Mouse (Mus musculus) intestine, embryonic 15.5 days (tissue): ENCODE results near the gene Lonrf2. TPM values are rescaled to one million over a fixed set of nuclear protein-coding genes. Genes with fewer than 3 reads are reported as not detected.
A peak's percentile ranks its signal among the peaks of the same experiment; 100 is the strongest.

Experiments used
- ATAC-seq: fragments of 200-750 bp; cut with Nextera tagmentation; 2 replicates; pipeline ENCODE4 v1.8.0; 2017; ENCODE audit warnings: moderate TSS enrichment, moderate library complexity
- H3K27ac ChIP-seq: fragments of 300-500 bp; sonication (generic); 2 replicates; pipeline ENCODE4 v1.5.1; 2015; ENCODE audit warnings: mild to moderate bottlenecking, inconsistent platforms
- H3K27me3 ChIP-seq: fragments of 300-500 bp; sonication (generic); replicated peaks from 2 replicates; pipeline ENCODE4 v1.6.1; 2015; ENCODE audit warnings: inconsistent platforms
- H3K36me3 ChIP-seq: fragments of 300-500 bp; sonication (generic); 2 replicates; pipeline ENCODE4 v1.6.1; 2015; ENCODE audit warnings: inconsistent platforms
- H3K4me1 ChIP-seq: fragments of 300-500 bp; sonication (generic); replicated peaks from 2 replicates; pipeline ENCODE4 v1.6.1; 2015; ENCODE audit warnings: inconsistent platforms
- H3K4me2 ChIP-seq: fragments of 300-500 bp; sonication (generic); replicated peaks from 2 replicates; pipeline ENCODE4 v1.6.1; 2015; ENCODE audit warnings: mild to moderate bottlenecking, inconsistent platforms
- H3K4me3 ChIP-seq: fragments of 300-500 bp; sonication (generic); replicated peaks from 2 replicates; pipeline ENCODE4 v1.5.1; 2015; ENCODE audit warnings: inconsistent platforms
- H3K9ac ChIP-seq: fragments of 300-500 bp; sonication (generic); 2 replicates; pipeline ENCODE4 v1.6.1; 2015; ENCODE audit warnings: inconsistent platforms
- H3K9me3 ChIP-seq: fragments of 300-500 bp; sonication (generic); 2 replicates; pipeline ENCODE4 v1.6.1; 2016; ENCODE audit warnings: inconsistent platforms
- WGBS: fragments of 180-500 bp; shearing (Covaris S2); methylation state at CpG from one replicate; pipeline ENCODE4 v1.1.7; 2015; 5-methylcytosine and 5-hydroxymethylcytosine counted together
- polyA plus RNA-seq: library from polyadenylated mRNA; unstranded; fragments of >200 nt; fragmentation: Nextera tagmentation; extraction: Ambion mirVana; gene quantifications from 2 replicates; pipeline ENCODE4 v1.2.1, GENCODE M21; 2015

Lonrf2 gene
- polyA plus RNA-seq, 1 experiment from 2014 or later, result 1.1 TPM

GRCm38 (mm10) chr1:38860867-38861524, 24.5 kb upstream of the Lonrf2 start:
- H3K4me2 ChIP-seq, result no peak overlapping the region
- no peaks in the 10 kb centered on the region for H3K4me1 ChIP-seq
- no peak overlapping the region for H3K4me3 ChIP-seq
- no peak for ATAC-seq
- no peaks in the 10 kb centered on the region for H3K9me3 ChIP-seq
- H3K27ac ChIP-seq, result no peak overlapping the region
- H3K36me3 ChIP-seq, result no peaks in the 10 kb centered on the region
- WGBS, result 82% methylated on average over 9 of the region's 9 CpGs
- H3K9ac ChIP-seq, result no peak overlapping the region
- no peaks in the 10 kb centered on the region for H3K27me3 ChIP-seq

GRCm38 (mm10) chr1:38860207-38860606, 23.7 kb upstream of the Lonrf2 start:
- 74% methylated on average over 5 of the region's 5 CpGs for WGBS
- Histone ChIP-seq H3K4me2 (no peak overlapping the region), H3K9ac (no peak overlapping the region), H3K4me3 (no peak overlapping the region), H3K9me3 (no peaks in the 10 kb centered on the region), H3K36me3 (no peaks in the 10 kb centered on the region), H3K27me3 (no peaks in the 10 kb centered on the region), H3K27ac (no peak overlapping the region), H3K4me1 (no peaks in the 10 kb centered on the region)
- ATAC-seq, result no peak

- no peak overlapping the region for H3K9ac ChIP-seq
- no peaks in the 10 kb centered on the region for H3K36me3 ChIP-seq
- no peaks in the 10 kb centered on the region for H3K9me3 ChIP-seq
- ATAC-seq, result no peak
- no peak overlapping the region for H3K27ac ChIP-seq
- no peaks in the 10 kb centered on the region for H3K27me3 ChIP-seq
- H3K4me2 ChIP-seq, result no peak overlapping the region
- WGBS, result 18% methylated on average over 3 of the region's 3 CpGs
- H3K4me3 ChIP-seq, result no peak overlapping the region
- H3K4me1 ChIP-seq, result no peaks in the 10 kb centered on the region
These were observed 19.7 kb upstream of the Lonrf2 start for GRCm38 (mm10) chr1:38856196-38856595.

- WGBS, result 70% methylated on average over 2 of the region's 2 CpGs
- Histone ChIP-seq H3K9me3 (no peaks in the 10 kb centered on the region), H3K36me3 (no peaks in the 10 kb centered on the region), H3K4me2 (no peak overlapping the region), H3K9ac (no peak overlapping the region), H3K4me1 (no peaks in the 10 kb centered on the region), H3K27ac (no peak overlapping the region), H3K4me3 (no peak overlapping the region), H3K27me3 (no peaks in the 10 kb centered on the region)
- ATAC-seq, result no peak
These were observed 15.7 kb upstream of the Lonrf2 start for GRCm38 (mm10) chr1:38852250-38852649.

GRCm38 (mm10) chr1:38850650-38851049, 14.1 kb upstream of the Lonrf2 start:
- WGBS, result 83% methylated on average over 2 of the region's 2 CpGs

GRCm38 (mm10) chr1:38848451-38849289, 12.2 kb upstream of the Lonrf2 start:
- H3K9me3 ChIP-seq, result no peaks in the 10 kb centered on the region
- WGBS, result 78% methylated on average over 2 of the region's 2 CpGs
- H3K36me3 ChIP-seq, result no peaks in the 10 kb centered on the region
- H3K27ac ChIP-seq, result no peak overlapping the region
- no peaks in the 10 kb centered on the region for H3K4me1 ChIP-seq
- ATAC-seq, result no peak
- no peak overlapping the region for H3K4me3 ChIP-seq
- H3K4me2 ChIP-seq, result no peak overlapping the region
- H3K9ac ChIP-seq, result no peak overlapping the region
- H3K27me3 ChIP-seq, result no peaks in the 10 kb centered on the region

More at GRCm38 (mm10) chr1:38850650-38851049, 14.1 kb upstream of the Lonrf2 start:
- Histone ChIP-seq H3K4me1 (no peaks in the 10 kb centered on the region), H3K27me3 (no peaks in the 10 kb centered on the region), H3K9ac (no peak overlapping the region), H3K4me3 (no peak overlapping the region), H3K27ac (no peak overlapping the region), H3K9me3 (no peaks in the 10 kb centered on the region), H3K4me2 (no peak overlapping the region), H3K36me3 (no peaks in the 10 kb centered on the region)
- ATAC-seq, result no peak

- Histone ChIP-seq H3K9ac (no peak overlapping the region), H3K4me3 (no peak overlapping the region), H3K27ac (no peak overlapping the region), H3K27me3 (no peaks in the 10 kb centered on the region), H3K4me1 (no peaks in the 10 kb centered on the region), H3K4me2 (no peak overlapping the region), H3K36me3 (no peaks in the 10 kb centered on the region), H3K9me3 (no peaks in the 10 kb centered on the region)
- no peak for ATAC-seq
- WGBS, result 57% methylated on average over 11 of the region's 11 CpGs
These were observed 11.5 kb upstream of the Lonrf2 start for GRCm38 (mm10) chr1:38847975-38848374.

GRCm38 (mm10) chr1:38843275-38843674, 6.8 kb upstream of the Lonrf2 start:
- no peak overlapping the region for H3K4me3 ChIP-seq
- H3K36me3 ChIP-seq, result no peaks in the 10 kb centered on the region
- no peak for ATAC-seq
- H3K9me3 ChIP-seq, result no peaks in the 10 kb centered on the region
- no peaks in the 10 kb centered on the region for H3K4me1 ChIP-seq
- H3K9ac ChIP-seq, result no peak overlapping the region
- no peaks in the 10 kb centered on the region for H3K27me3 ChIP-seq
- H3K27ac ChIP-seq, result no peak overlapping the region
- WGBS, result 76% methylated on average over 4 of the region's 4 CpGs
- H3K4me2 ChIP-seq, result no peak overlapping the region

GRCm38 (mm10) chr1:38842861-38843260, 6.3 kb upstream of the Lonrf2 start:
- 84% methylated on average over 1 of the region's 1 CpGs for WGBS
- no peaks in the 10 kb centered on the region for H3K9me3 ChIP-seq

GRCm38 (mm10) chr1:38839944-38840343, 3.4 kb upstream of the Lonrf2 start:
- Histone ChIP-seq H3K27ac (no peak overlapping the region), H3K4me3 (no peak overlapping the region), H3K4me2 (no peak overlapping the region), H3K27me3 (peaks cover 11% of the 10 kb centered on the region), H3K9me3 (no peaks in the 10 kb centered on the region), H3K36me3 (no peaks in the 10 kb centered on the region), H3K4me1 (peaks cover 4% of the 10 kb centered on the region; the same call in 1 of the 2 replicates), H3K9ac (no peak overlapping the region)
- ATAC-seq, result no peak
- WGBS, result 30% methylated on average over 1 of the region's 1 CpGs

More at GRCm38 (mm10) chr1:38842861-38843260, 6.3 kb upstream of the Lonrf2 start:
- H3K27me3 ChIP-seq, result no peaks in the 10 kb centered on the region
- no peaks in the 10 kb centered on the region for H3K4me1 ChIP-seq
- no peak overlapping the region for H3K27ac ChIP-seq
- no peak overlapping the region for H3K4me2 ChIP-seq
- H3K36me3 ChIP-seq, result no peaks in the 10 kb centered on the region
- ATAC-seq, result no peak
- H3K4me3 ChIP-seq, result no peak overlapping the region
- H3K9ac ChIP-seq, result no peak overlapping the region

- 2% methylated on average over 96 of the region's 103 CpGs for WGBS
- ATAC-seq, result peak; percentile 85
- no peaks in the 10 kb centered on the region for H3K9me3 ChIP-seq
- H3K36me3 ChIP-seq, result no peaks in the 10 kb centered on the region
- peaks cover 11% of the 10 kb centered on the region for H3K27me3 ChIP-seq
- H3K9ac ChIP-seq, result peak overlapping the region; percentile 64
- peak overlapping the region; percentile 97 for H3K4me2 ChIP-seq
- peak overlapping the region; percentile 59 for H3K4me3 ChIP-seq
- peaks cover 4% of the 10 kb centered on the region; the same call in 1 of the 2 replicates for H3K4me1 ChIP-seq
- 0 out of 2 replicates have a peak overlapping the region, but pooled peaks have one; percentile 36 for H3K27ac ChIP-seq
These were observed 689 bp downstream of the Lonrf2 start for GRCm38 (mm10) chr1:38835568-38836476.

GRCm38 (mm10) chr1:38834899-38835298, 1.6 kb downstream of the Lonrf2 start:
- no peak overlapping the region for H3K4me3 ChIP-seq
- no peak for ATAC-seq
- H3K36me3 ChIP-seq, result no peaks in the 10 kb centered on the region
- WGBS, result 41% methylated on average over 3 of the region's 3 CpGs
- no peaks in the 10 kb centered on the region for H3K9me3 ChIP-seq
- H3K4me1 ChIP-seq, result peaks cover 4% of the 10 kb centered on the region; the same call in 1 of the 2 replicates
- H3K9ac ChIP-seq, result no peak overlapping the region
- H3K4me2 ChIP-seq, result peak overlapping the region; percentile 97
- H3K27me3 ChIP-seq, result peaks cover 11% of the 10 kb centered on the region
- no peak overlapping the region for H3K27ac ChIP-seq
